ENCODE assay signal across 8 mouse cellular contexts in the genomic region with DNA sequence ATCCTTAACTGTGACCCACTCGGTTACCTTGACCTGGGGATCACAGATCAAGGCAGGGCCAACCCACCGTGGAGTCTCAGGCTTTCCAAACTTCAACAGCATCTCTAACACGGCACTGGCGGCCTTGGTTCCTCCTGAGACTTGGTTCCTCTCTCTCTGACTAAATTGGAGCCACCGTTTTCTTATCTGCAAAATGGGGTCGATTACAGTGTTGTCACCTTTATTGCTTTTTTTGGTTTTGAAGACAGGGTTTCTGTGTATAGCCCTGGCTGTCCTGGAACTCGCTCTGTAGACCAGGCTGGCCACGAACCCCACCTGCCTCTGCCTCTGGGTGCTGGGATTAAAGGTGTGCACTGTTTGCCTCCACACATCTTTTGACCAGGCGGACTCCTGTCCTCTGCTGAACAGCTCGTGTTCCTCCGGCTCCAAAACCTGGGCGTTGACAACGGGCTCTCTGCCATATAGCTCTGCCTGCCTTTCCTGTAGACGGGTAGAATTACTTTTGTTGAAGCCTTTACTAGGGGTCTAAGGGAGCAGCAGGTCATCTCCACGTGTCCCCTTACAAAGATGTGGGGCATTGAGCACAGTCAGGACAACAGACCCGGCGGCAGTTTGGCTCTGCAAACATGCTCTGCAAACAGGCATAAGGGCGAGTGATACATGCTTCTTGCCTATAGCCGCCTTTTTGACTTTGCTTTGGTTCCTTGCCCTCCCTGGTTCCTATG. TPM values are rescaled to one million over a fixed set of nuclear protein-coding genes. Genes with fewer than 3 reads are reported as not detected.
DNase-seq lines count a peak whose midpoint lies in the region; ATAC-seq and TF ChIP-seq lines count a peak whose summit lies in the region.

No protein-coding gene starts in this region.

- H3K9ac ChIP-seq in embryonic facial prominence, embryonic 14.5 days (ENCODE audit: low read depth, low read length) = peak overlapping the region; percentile 68
- H3K9ac ChIP-seq in hindbrain, embryonic 16.5 days (ENCODE audit: low read depth, low read length) = peak overlapping the region; percentile 69

- WGBS in spleen, adult 2 months = 19% methylated on average over 19 of the region's 19 CpGs
- WGBS in embryonic facial prominence, embryonic 14.5 days = 13% methylated on average over 19 of the region's 19 CpGs
- WGBS in hindbrain, embryonic 16.5 days = 13% methylated on average over 19 of the region's 19 CpGs

- no peak for TF ChIP-seq CTCF in spleen, adult 2 months (IDR thresholded peaks at IDR 0.05; ENCODE audit: extremely low read depth, insufficient read depth, insufficient read length, insufficient replicate concordance)

- no peaks in the 10 kb centered on the region for H3K9me3 ChIP-seq in embryonic facial prominence, embryonic 14.5 days (ENCODE audit: control insufficient read depth, low read length)
- H3K9me3 ChIP-seq in hindbrain, embryonic 16.5 days (ENCODE audit: control insufficient read depth, low read length) = no peaks in the 10 kb centered on the region

- DNase-seq in spleen, adult 2 months (ENCODE audit: low read depth in 1 of 2, low spot score in 2 of 2) = no peak
- DNase-seq in spleen, adult 18-20 months = no peak
- peak; percentile 62 for DNase-seq in embryonic facial prominence, embryonic 14.5 days (ENCODE audit: low spot score)
- DNase-seq in lung, postnatal 36 days = peak; percentile 47
- no peak for DNase-seq in retina, embryonic 14.5 days (ENCODE audit: low spot score)
- DNase-seq in layer of hippocampus, adult 9-10 months (ENCODE audit: low spot score) = no peak

- H3K4me1 ChIP-seq in spleen, adult 2 months (ENCODE audit: control insufficient read depth, insufficient read depth, insufficient read length) = peaks cover 23% of the 10 kb centered on the region; the same call in 1 of the 2 replicates
- peaks cover 37% of the 10 kb centered on the region for H3K4me1 ChIP-seq in embryonic facial prominence, embryonic 14.5 days (ENCODE audit: control insufficient read depth, insufficient read depth, low read length)
- peaks cover 44% of the 10 kb centered on the region for H3K4me1 ChIP-seq in hindbrain, embryonic 16.5 days (ENCODE audit: control insufficient read depth, insufficient read depth, low read depth, low read length)

- ATAC-seq in embryonic facial prominence, embryonic 14.5 days (ENCODE audit: low read depth) = no peak
- no peak for ATAC-seq in hindbrain, embryonic 16.5 days
- no peak for ATAC-seq in CD4-positive, CD25-positive, alpha-beta regulatory T cell, adult 4 months

- H3K4me3 ChIP-seq in spleen, adult 2 months (ENCODE audit: extremely low read depth, insufficient read depth, insufficient read length) = peak overlapping the region; percentile 56
- H3K4me3 ChIP-seq in embryonic facial prominence, embryonic 14.5 days (ENCODE audit: low read depth, low read length) = peak overlapping the region; percentile 40
- peak overlapping the region; percentile 44 for H3K4me3 ChIP-seq in hindbrain, embryonic 16.5 days (ENCODE audit: low read length)

- H3K27me3 ChIP-seq in spleen, adult 2 months (ENCODE audit: control insufficient read depth, insufficient read depth, low read length) = no peaks in the 10 kb centered on the region
- no peaks in the 10 kb centered on the region for H3K27me3 ChIP-seq in embryonic facial prominence, embryonic 14.5 days (replicated peaks; ENCODE audit: control insufficient read depth, insufficient read depth, low read length)
- H3K27me3 ChIP-seq in hindbrain, embryonic 16.5 days (replicated peaks; ENCODE audit: control insufficient read depth, insufficient read depth, low read length) = no peaks in the 10 kb centered on the region

- TF ChIP-seq POLR2A in spleen, adult 2 months (IDR thresholded peaks at IDR 0.05; ENCODE audit: low read depth, low read length) = no peak

- peak overlapping the region; percentile 84 for H3K27ac ChIP-seq in spleen, adult 2 months (ENCODE audit: insufficient read depth, low read length)
- H3K27ac ChIP-seq in embryonic facial prominence, embryonic 14.5 days (replicated peaks; ENCODE audit: low read depth, low read length) = peak overlapping the region; percentile 96
- peak overlapping the region; percentile 89 for H3K27ac ChIP-seq in hindbrain, embryonic 16.5 days (ENCODE audit: low read depth, low read length)

- no peaks in the 10 kb centered on the region for H3K36me3 ChIP-seq in spleen, adult 2 months (ENCODE audit: control insufficient read depth, insufficient read depth, low read length)
- H3K36me3 ChIP-seq in embryonic facial prominence, embryonic 14.5 days (ENCODE audit: control insufficient read depth, insufficient read depth, low read length) = no peaks in the 10 kb centered on the region
- H3K36me3 ChIP-seq in hindbrain, embryonic 16.5 days (ENCODE audit: control insufficient read depth, insufficient read depth, low read length) = no peaks in the 10 kb centered on the region

- peak overlapping the region; percentile 66 for H3K4me2 ChIP-seq in embryonic facial prominence, embryonic 14.5 days (ENCODE audit: low read depth, low read length)
- H3K4me2 ChIP-seq in hindbrain, embryonic 16.5 days (ENCODE audit: low read length) = peak overlapping the region; percentile 62

RNA-seq across cellular contexts. Expression of gene Ptma, which starts 21.7 kb away (rescaled TPM):
- 915 and 918 TPM in 2 replicates for polyA plus RNA-seq in spleen, adult 2 months (2012; rRNA removed)
- polyA plus RNA-seq in embryonic facial prominence, embryonic 14.5 days (2014; fragmentation: Nextera tagmentation; extraction: Ambion mirVana) = 1,814 and 2,055 TPM in 2 replicates
- polyA plus RNA-seq in hindbrain, embryonic 16.5 days (2015; fragmentation: Nextera tagmentation; extraction: Ambion mirVana) = 1,165 and 1,204 TPM in 2 replicates
- polyA plus RNA-seq in CD4-positive, CD25-positive, alpha-beta regulatory T cell, adult 4 months (2017; shearing (Covaris generic)) = 1,000 to 10,000 TPM; 2,790 to 2,877 TPM

Comparison
In these comparisons a context has a peak if more than half of its experiments do, and no peak if none do; other contexts are left out.
1. DNase-seq: peak in embryonic facial prominence, embryonic 14.5 days (single experiment) and lung, postnatal 36 days (single experiment); none in spleen, adult 2 months (0 of 2), spleen, adult 18-20 months (0 of 2), retina, embryonic 14.5 days (single experiment) and layer of hippocampus, adult 9-10 months (single experiment).
2. Peak in every context shown above with its lines, with median percentiles within 50 percentile points of each other: H3K27ac ChIP-seq and H3K4me3 ChIP-seq.